Mouse (Mus musculus): ENCODE measurements around the gene Msantd2. TPM values are rescaled to one million over a fixed set of nuclear protein-coding genes. Genes with fewer than 3 reads are reported as not detected.

Msantd2 gene
- 45.2 and 45.3 TPM in 2 replicates for polyA plus RNA-seq (2014; fragmentation: Nextera tagmentation; extraction: Ambion mirVana)

GRCm38 (mm10) chr9:37488611-37489396 lies at the start of gene Msantd2:
TSS of gene Msantd2 (plus strand) at chr9:37489319.
- peak within 1 kb of the TSS; percentile 64 for H3K4me2 ChIP-seq (ENCODE audit: low read depth, low read length, severe bottlenecking)
- ATAC-seq (replicated peaks; ENCODE audit: low FRiP score) (peak; percentile 97), DNase-seq (ENCODE audit: low spot score) (peak; percentile 97)
- WGBS, result under 1% methylated on average over 44 of the region's 44 CpGs
- H3K27me3 ChIP-seq (ENCODE audit: control insufficient read depth, insufficient read depth, low read length), result no peaks in the 10 kb centered on the region
- H3K9ac ChIP-seq (ENCODE audit: low read length), result peak within 1 kb of the TSS; percentile 98
- no peaks in the 10 kb centered on the region; the same call in 1 of the 2 replicates for H3K36me3 ChIP-seq (ENCODE audit: control insufficient read depth, insufficient read depth, low read length)
- no peaks in the 10 kb centered on the region; the same call in 1 of the 2 replicates for H3K4me1 ChIP-seq (replicated peaks; ENCODE audit: control insufficient read depth, insufficient read depth, low read length)
- H3K9me3 ChIP-seq (ENCODE audit: control insufficient read depth, low read length), result no peaks in the 10 kb centered on the region
- peak within 1 kb of the TSS; percentile 99 for H3K4me3 ChIP-seq (ENCODE audit: low read depth, low read length)
- peak within 1 kb of the TSS; percentile 97 for H3K27ac ChIP-seq (ENCODE audit: low read depth, low read length)

DNA sequence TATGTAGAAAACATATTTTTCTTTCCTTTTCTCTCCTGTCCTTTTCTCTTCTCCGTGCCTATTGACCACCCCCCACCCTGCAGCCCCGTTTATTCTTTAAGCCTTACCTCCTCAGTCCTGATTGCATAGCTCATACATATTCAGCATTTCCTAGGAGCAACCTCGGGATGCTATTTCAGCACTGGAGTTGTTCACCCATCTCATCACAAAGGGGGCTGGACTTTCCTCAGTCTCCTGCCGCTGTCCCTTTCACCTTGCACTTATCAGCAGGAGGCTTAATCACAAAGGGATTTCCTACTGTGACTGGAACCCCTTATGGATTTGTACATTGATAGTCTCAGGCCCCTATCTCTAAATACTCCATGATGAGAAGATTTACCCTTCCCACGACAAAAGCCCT lies 36.7 kb upstream of the Msantd2 start:
- peaks cover 42% of the 10 kb centered on the region for H3K4me1 ChIP-seq (replicated peaks; ENCODE audit: control insufficient read depth, insufficient read depth, low read length)
- no peak overlapping the region for H3K9ac ChIP-seq (ENCODE audit: low read length)
- peak overlapping the region; percentile 24; the same call in 1 of the 2 replicates for H3K4me2 ChIP-seq (ENCODE audit: low read depth, low read length, severe bottlenecking)
- ATAC-seq (replicated peaks; ENCODE audit: low FRiP score) (no peak), DNase-seq (ENCODE audit: low spot score) (no peak)
- no peak overlapping the region for H3K4me3 ChIP-seq (ENCODE audit: low read depth, low read length)
- whole genome bisulfite sequencing, result under 1% methylated on average over 5 of the region's 5 CpGs
- H3K27me3 ChIP-seq (ENCODE audit: control insufficient read depth, insufficient read depth, low read length), result peaks cover 11% of the 10 kb centered on the region
- H3K27ac ChIP-seq (ENCODE audit: low read depth, low read length), result peak overlapping the region; percentile 57; the same call in 1 of the 2 replicates
- H3K36me3 ChIP-seq (ENCODE audit: control insufficient read depth, insufficient read depth, low read length), result no peaks in the 10 kb centered on the region
- no peaks in the 10 kb centered on the region for H3K9me3 ChIP-seq (ENCODE audit: control insufficient read depth, low read length)

- H3K36me3 ChIP-seq (ENCODE audit: control insufficient read depth, insufficient read depth, low read length), result no peaks in the 10 kb centered on the region
- WGBS, result 34% methylated on average over 4 of the region's 4 CpGs
- peaks cover 49% of the 10 kb centered on the region for H3K4me1 ChIP-seq (replicated peaks; ENCODE audit: control insufficient read depth, insufficient read depth, low read length)
- DNase-seq (ENCODE audit: low spot score) (no peak), ATAC-seq (replicated peaks; ENCODE audit: low FRiP score) (no peak)
- H3K4me2 ChIP-seq (ENCODE audit: low read depth, low read length, severe bottlenecking), result no peak overlapping the region
- no peak overlapping the region for H3K9ac ChIP-seq (ENCODE audit: low read length)
- peak overlapping the region; percentile 43; the same call in 1 of the 2 replicates for H3K27ac ChIP-seq (ENCODE audit: low read depth, low read length)
- no peaks in the 10 kb centered on the region for H3K9me3 ChIP-seq (ENCODE audit: control insufficient read depth, low read length)
- peaks cover 19% of the 10 kb centered on the region for H3K27me3 ChIP-seq (ENCODE audit: control insufficient read depth, insufficient read depth, low read length)
- H3K4me3 ChIP-seq (ENCODE audit: low read depth, low read length), result no peak overlapping the region
Observed at GRCm38 (mm10) chr9:37453328-37453727, 35.8 kb upstream of the Msantd2 start.

DNA sequence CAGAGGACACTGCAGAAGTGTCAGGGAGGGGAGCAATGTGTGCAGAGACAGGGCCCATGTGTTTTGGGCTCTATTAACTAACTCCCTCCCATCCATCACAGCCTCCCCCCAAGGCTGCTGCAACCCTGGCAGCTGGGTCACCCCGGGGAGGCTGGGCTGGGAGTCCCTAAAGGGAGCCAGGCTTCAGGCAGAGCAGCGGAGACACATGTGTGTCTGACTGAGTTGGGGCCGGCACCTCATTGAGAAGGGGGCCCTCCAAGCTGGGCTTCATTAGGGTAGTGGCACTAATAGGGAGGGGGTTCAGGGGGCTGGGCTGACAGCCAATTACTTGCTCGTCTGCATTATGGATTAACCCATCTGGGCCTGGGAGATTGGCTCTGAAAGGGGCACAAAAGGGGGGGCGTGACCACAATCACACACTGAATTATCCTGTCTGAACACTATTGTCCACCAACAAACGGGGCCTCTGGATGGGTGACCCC lies 35.1 kb upstream of the Msantd2 start:
- peak; percentile 87 for DNase-seq (ENCODE audit: low spot score)
- H3K4me1 ChIP-seq (replicated peaks; ENCODE audit: control insufficient read depth, insufficient read depth, low read length), result peaks cover 54% of the 10 kb centered on the region
- 0% methylated on average over 6 of the region's 6 CpGs for WGBS
- no peak overlapping the region for H3K4me3 ChIP-seq (ENCODE audit: low read depth, low read length)
- no peak overlapping the region for H3K9ac ChIP-seq (ENCODE audit: low read length)
- ATAC-seq (replicated peaks; ENCODE audit: low FRiP score), result peak; percentile 79
- no peaks in the 10 kb centered on the region for H3K36me3 ChIP-seq (ENCODE audit: control insufficient read depth, insufficient read depth, low read length)
- no peaks in the 10 kb centered on the region for H3K9me3 ChIP-seq (ENCODE audit: control insufficient read depth, low read length)
- H3K4me2 ChIP-seq (ENCODE audit: low read depth, low read length, severe bottlenecking), result peak overlapping the region; percentile 36; the same call in 1 of the 2 replicates
- H3K27me3 ChIP-seq (ENCODE audit: control insufficient read depth, insufficient read depth, low read length), result peaks cover 26% of the 10 kb centered on the region
- peak overlapping the region; percentile 76 for H3K27ac ChIP-seq (ENCODE audit: low read depth, low read length)

DNA sequence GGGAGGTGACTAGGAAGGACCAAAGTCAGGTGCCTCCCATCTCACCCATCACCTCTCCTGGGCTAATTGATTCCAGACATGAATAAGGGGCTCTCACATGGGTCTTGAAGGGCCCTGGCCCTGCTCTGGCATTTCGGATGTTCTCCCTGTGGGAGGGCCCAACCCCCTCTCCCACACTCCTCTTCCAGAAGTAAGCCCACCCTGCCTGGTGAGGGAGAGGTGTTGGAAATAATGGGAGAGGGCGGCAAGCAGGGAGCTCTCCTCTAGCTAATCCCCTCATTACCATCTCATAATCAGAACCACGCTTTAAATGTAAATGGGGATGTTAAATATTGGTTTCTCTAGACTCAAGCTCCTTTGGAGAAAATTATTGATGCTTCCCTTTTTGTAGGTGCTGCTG lies 34.1 kb upstream of the Msantd2 start:
- peak overlapping the region; percentile 76 for H3K27ac ChIP-seq (ENCODE audit: low read depth, low read length)
- peaks cover 34% of the 10 kb centered on the region for H3K27me3 ChIP-seq (ENCODE audit: control insufficient read depth, insufficient read depth, low read length)
- peaks cover 58% of the 10 kb centered on the region for H3K4me1 ChIP-seq (replicated peaks; ENCODE audit: control insufficient read depth, insufficient read depth, low read length)
- no peaks in the 10 kb centered on the region for H3K36me3 ChIP-seq (ENCODE audit: control insufficient read depth, insufficient read depth, low read length)
- H3K9ac ChIP-seq (ENCODE audit: low read length), result no peak overlapping the region
- no peaks in the 10 kb centered on the region for H3K9me3 ChIP-seq (ENCODE audit: control insufficient read depth, low read length)
- peak; percentile 55 for ATAC-seq (replicated peaks; ENCODE audit: low FRiP score)
- no peak overlapping the region for H3K4me3 ChIP-seq (ENCODE audit: low read depth, low read length)
- 0% methylated on average over 3 of the region's 3 CpGs for WGBS
- H3K4me2 ChIP-seq (ENCODE audit: low read depth, low read length, severe bottlenecking), result peak overlapping the region; percentile 36; the same call in 1 of the 2 replicates
- peak; percentile 79 for DNase-seq (ENCODE audit: low spot score)

- Histone ChIP-seq H3K9me3 (ENCODE audit: control insufficient read depth, low read length) (no peaks in the 10 kb centered on the region), H3K4me2 (ENCODE audit: low read depth, low read length, severe bottlenecking) (peak overlapping the region; percentile 41), H3K9ac (ENCODE audit: low read length) (peak overlapping the region; percentile 0; the same call in 1 of the 2 replicates), H3K4me3 (ENCODE audit: low read depth, low read length) (0 out of 2 replicates have a peak overlapping the region, but pooled peaks have one; percentile 6), H3K36me3 (ENCODE audit: control insufficient read depth, insufficient read depth, low read length) (no peaks in the 10 kb centered on the region), H3K27me3 (ENCODE audit: control insufficient read depth, insufficient read depth, low read length) (peaks cover 39% of the 10 kb centered on the region), H3K27ac (ENCODE audit: low read depth, low read length) (peak overlapping the region; percentile 74), H3K4me1 (replicated peaks; ENCODE audit: control insufficient read depth, insufficient read depth, low read length) (peaks cover 64% of the 10 kb centered on the region)
- WGBS, result 2% methylated on average over 8 of the region's 8 CpGs
- DNase-seq (ENCODE audit: low spot score) (no peak), ATAC-seq (replicated peaks; ENCODE audit: low FRiP score) (no peak)
Observed at GRCm38 (mm10) chr9:37455868-37456267, 33.3 kb upstream of the Msantd2 start.

- peak overlapping the region; percentile 24; the same call in 1 of the 2 replicates for H3K9ac ChIP-seq (ENCODE audit: low read length)
- peak overlapping the region; percentile 74 for H3K27ac ChIP-seq (ENCODE audit: low read depth, low read length)
- H3K27me3 ChIP-seq (ENCODE audit: control insufficient read depth, insufficient read depth, low read length), result peaks cover 43% of the 10 kb centered on the region
- H3K4me3 ChIP-seq (ENCODE audit: low read depth, low read length), result 0 out of 2 replicates have a peak overlapping the region, but pooled peaks have one; percentile 6
- H3K4me1 ChIP-seq (replicated peaks; ENCODE audit: control insufficient read depth, insufficient read depth, low read length), result peaks cover 61% of the 10 kb centered on the region
- peak; percentile 75 for ATAC-seq (replicated peaks; ENCODE audit: low FRiP score)
- WGBS, result 1% methylated on average over 20 of the region's 20 CpGs
- peak overlapping the region; percentile 41 for H3K4me2 ChIP-seq (ENCODE audit: low read depth, low read length, severe bottlenecking)
- DNase-seq (ENCODE audit: low spot score), result peak; percentile 87
- H3K9me3 ChIP-seq (ENCODE audit: control insufficient read depth, low read length), result no peaks in the 10 kb centered on the region
- no peaks in the 10 kb centered on the region for H3K36me3 ChIP-seq (ENCODE audit: control insufficient read depth, insufficient read depth, low read length)
Observed at GRCm38 (mm10) chr9:37456481-37456910, 32.6 kb upstream of the Msantd2 start.

DNA sequence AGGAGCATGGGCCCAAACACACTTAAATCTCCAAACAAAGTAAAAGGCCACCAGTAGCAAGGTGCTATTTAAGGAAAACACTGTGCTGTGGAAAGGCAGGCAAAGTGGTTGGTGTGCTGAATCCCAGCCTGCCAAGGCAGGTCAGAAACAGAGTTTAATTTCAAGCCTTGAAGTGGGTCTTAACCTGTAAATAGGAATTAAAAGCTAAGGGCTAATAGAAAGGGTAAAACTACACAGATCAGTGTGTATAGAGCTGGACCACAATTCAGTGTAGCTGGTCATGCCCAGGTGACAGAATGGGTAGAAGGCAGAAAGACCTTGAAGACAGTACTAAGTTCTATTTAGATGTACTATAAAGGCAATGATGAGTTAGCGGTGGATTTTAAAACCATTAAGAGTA lies 32.0 kb upstream of the Msantd2 start:
- H3K36me3 ChIP-seq (ENCODE audit: control insufficient read depth, insufficient read depth, low read length), result no peaks in the 10 kb centered on the region
- no peak overlapping the region; the same call in 1 of the 2 replicates for H3K4me2 ChIP-seq (ENCODE audit: low read depth, low read length, severe bottlenecking)
- H3K4me3 ChIP-seq (ENCODE audit: low read depth, low read length), result no peak overlapping the region
- H3K27ac ChIP-seq (ENCODE audit: low read depth, low read length), result peak overlapping the region; percentile 74
- ATAC-seq (replicated peaks; ENCODE audit: low FRiP score) (no peak), DNase-seq (ENCODE audit: low spot score) (no peak)
- no peak overlapping the region; the same call in 1 of the 2 replicates for H3K9ac ChIP-seq (ENCODE audit: low read length)
- H3K4me1 ChIP-seq (replicated peaks; ENCODE audit: control insufficient read depth, insufficient read depth, low read length), result peaks cover 59% of the 10 kb centered on the region
- no peaks in the 10 kb centered on the region for H3K9me3 ChIP-seq (ENCODE audit: control insufficient read depth, low read length)
- peaks cover 50% of the 10 kb centered on the region for H3K27me3 ChIP-seq (ENCODE audit: control insufficient read depth, insufficient read depth, low read length)
- 18% methylated on average over 1 of the region's 1 CpGs for WGBS
